8 mouse cellular contexts compared by ENCODE assay signal in genomic region chr11:116167232-116167631, GRCm38 (mm10). TPM values are rescaled to one million over a fixed set of nuclear protein-coding genes. Genes with fewer than 3 reads are reported as not detected.
A peak's percentile ranks its signal among the peaks of the same experiment; 100 is the strongest.
DNase-seq lines count a peak whose midpoint lies in the region; ATAC-seq lines count a peak whose summit lies in the region.

No protein-coding gene starts in this region.

- H3K27ac ChIP-seq in lung, embryonic 15.5 days = peak overlapping the region; percentile 97
- H3K27ac ChIP-seq in hindbrain, embryonic 16.5 days (ENCODE audit: low read depth, low read length) = peak overlapping the region; percentile 93

- WGBS in lung, embryonic 15.5 days = 3% methylated on average over 6 of the region's 6 CpGs
- 7% methylated on average over 6 of the region's 6 CpGs for WGBS in hindbrain, embryonic 16.5 days

- H3K4me2 ChIP-seq in lung, embryonic 15.5 days = peak overlapping the region; percentile 81
- H3K4me2 ChIP-seq in hindbrain, embryonic 16.5 days (ENCODE audit: low read length) = peak overlapping the region; percentile 91

- DNase-seq in lung, postnatal 10 days = no peak
- DNase-seq in embryo, embryonic 11 days = peak; percentile 32
- DNase-seq in naive thymus-derived CD4-positive, alpha-beta T cell, adult 2 months (ENCODE audit: low read depth) = peak; percentile 51
- no peak for DNase-seq in cerebellum, postnatal 36 days
- DNase-seq in adrenal gland, postnatal 4 days (ENCODE audit: low spot score in 2 of 2) = no peak
- no peak for DNase-seq in urinary bladder, postnatal 25 days (ENCODE audit: low spot score)

- H3K4me3 ChIP-seq in lung, embryonic 15.5 days = peak overlapping the region; percentile 82
- H3K4me3 ChIP-seq in hindbrain, embryonic 16.5 days (ENCODE audit: low read length) = peak overlapping the region; percentile 80

- peak overlapping the region; percentile 79 for H3K9ac ChIP-seq in lung, embryonic 15.5 days
- peak overlapping the region; percentile 92 for H3K9ac ChIP-seq in hindbrain, embryonic 16.5 days (ENCODE audit: low read depth, low read length)

- H3K27me3 ChIP-seq in lung, embryonic 15.5 days = no peaks in the 10 kb centered on the region
- H3K27me3 ChIP-seq in hindbrain, embryonic 16.5 days (replicated peaks; ENCODE audit: control insufficient read depth, insufficient read depth, low read length) = no peaks in the 10 kb centered on the region

- no peaks in the 10 kb centered on the region for H3K9me3 ChIP-seq in lung, embryonic 15.5 days
- H3K9me3 ChIP-seq in hindbrain, embryonic 16.5 days (ENCODE audit: control insufficient read depth, low read length) = no peaks in the 10 kb centered on the region

- peak; percentile 53; the same call in 1 of the 2 replicates for ATAC-seq in lung, embryonic 15.5 days (ENCODE audit: borderline replicate concordance, extremely low read depth, low FRiP score, low TSS enrichment)
- no peak for ATAC-seq in hindbrain, embryonic 16.5 days

- H3K4me1 ChIP-seq in lung, embryonic 15.5 days = peaks cover 19% of the 10 kb centered on the region
- peaks cover 17% of the 10 kb centered on the region for H3K4me1 ChIP-seq in hindbrain, embryonic 16.5 days (ENCODE audit: control insufficient read depth, insufficient read depth, low read depth, low read length)

- H3K36me3 ChIP-seq in lung, embryonic 15.5 days = no peaks in the 10 kb centered on the region; the same call in 1 of the 2 replicates
- peaks cover 4% of the 10 kb centered on the region; the same call in 1 of the 2 replicates for H3K36me3 ChIP-seq in hindbrain, embryonic 16.5 days (ENCODE audit: control insufficient read depth, insufficient read depth, low read length)

RNA-seq across cellular contexts. Expression of gene Fbf1, which starts 0.7 kb away (rescaled TPM):
- polyA plus RNA-seq in lung, embryonic 15.5 days (2015; fragmentation: Nextera tagmentation; extraction: Ambion mirVana) = 29.7 and 35.9 TPM in 2 replicates
- polyA plus RNA-seq in hindbrain, embryonic 16.5 days (2015; fragmentation: Nextera tagmentation; extraction: Ambion mirVana) = 49.5 and 55.5 TPM in 2 replicates
- 10 to 100 TPM; 57.7 to 63.5 TPM for total RNA-seq in adrenal gland, postnatal 4 days (2021)

RNA-seq across cellular contexts. Expression of gene Mrpl38, which starts 28.6 kb away (rescaled TPM):
- 89.5 and 94.7 TPM in 2 replicates for polyA plus RNA-seq in lung, embryonic 15.5 days (2015; fragmentation: Nextera tagmentation; extraction: Ambion mirVana)
- 84.0 and 86.8 TPM in 2 replicates for polyA plus RNA-seq in hindbrain, embryonic 16.5 days (2015; fragmentation: Nextera tagmentation; extraction: Ambion mirVana)
- total RNA-seq in adrenal gland, postnatal 4 days (2021) = 10 to 100 TPM; 75.4 to 81.6 TPM

RNA-seq across cellular contexts. Expression of gene Ten1, which starts 31.4 kb away (rescaled TPM):
- 77.5 and 78.3 TPM in 2 replicates for polyA plus RNA-seq in lung, embryonic 15.5 days (2015; fragmentation: Nextera tagmentation; extraction: Ambion mirVana)
- polyA plus RNA-seq in hindbrain, embryonic 16.5 days (2015; fragmentation: Nextera tagmentation; extraction: Ambion mirVana) = 92.1 and 106 TPM in 2 replicates
- 10 to 100 TPM; 31.6 to 32.9 TPM for total RNA-seq in adrenal gland, postnatal 4 days (2021)

RNA-seq across cellular contexts. Expression of gene Acox1, which starts 31.6 kb away (rescaled TPM):
- polyA plus RNA-seq in lung, embryonic 15.5 days (2015; fragmentation: Nextera tagmentation; extraction: Ambion mirVana) = 19.6 and 21.2 TPM in 2 replicates
- 67.8 and 73.1 TPM in 2 replicates for polyA plus RNA-seq in hindbrain, embryonic 16.5 days (2015; fragmentation: Nextera tagmentation; extraction: Ambion mirVana)
- 100 to 1,000 TPM; 100 to 111 TPM for total RNA-seq in adrenal gland, postnatal 4 days (2021)

RNA-seq across cellular contexts. Expression of gene Trim65, which starts 36.3 kb away (rescaled TPM):
- 3.7 and 4.3 TPM in 2 replicates for polyA plus RNA-seq in lung, embryonic 15.5 days (2015; fragmentation: Nextera tagmentation; extraction: Ambion mirVana)
- 3.0 and 4.2 TPM in 2 replicates for polyA plus RNA-seq in hindbrain, embryonic 16.5 days (2015; fragmentation: Nextera tagmentation; extraction: Ambion mirVana)
- 1 to 10 TPM; 8.2 to 8.5 TPM for total RNA-seq in adrenal gland, postnatal 4 days (2021)

Comparison
In these comparisons a context has a peak if more than half of its experiments do, and no peak if none do; other contexts are left out.
1. DNase-seq: peak in embryo, embryonic 11 days (single experiment) and naive thymus-derived CD4-positive, alpha-beta T cell, adult 2 months (single experiment); none in lung, postnatal 10 days (single experiment), cerebellum, postnatal 36 days (0 of 2), adrenal gland, postnatal 4 days (0 of 2) and urinary bladder, postnatal 25 days (single experiment).